Mouse (Mus musculus) CD4-positive, CD25-positive, alpha-beta regulatory T cell (primary cell): Measurements from ENCODE around the gene Dag1. TPM values are rescaled to one million over a fixed set of nuclear protein-coding genes. Genes with fewer than 3 reads are reported as not detected.

Source experiments
- polyA plus RNA-seq: library from polyadenylated mRNA; unstranded; fragments of 100-300 nt; shearing (Covaris generic); gene quantifications from one replicate; pipeline ENCODE4 v1.2.1, GENCODE M21; 2017

Gene Dag1
- 21.4 TPM for polyA plus RNA-seq

GRCm38 (mm10) chr9:108263690-108264190 lies at the start of gene Dag1:
TSS of gene Dag1 (minus strand) at chr9:108263958.

GRCm38 (mm10) chr9:108305629-108306520 lies 42.1 kb upstream of the Dag1 start, which contains the start of the genes Rhoa and Tcta:
TSS of gene Rhoa (plus strand) at chr9:108306129.
TSS of gene Tcta (minus strand) at chr9:108306160.

GRCm38 (mm10) chr9:108296453-108297355 lies 32.9 kb upstream of the Dag1 start, which contains the start of gene Amt:
TSS of gene Amt (plus strand) at chr9:108296853.

GRCm38 (mm10) chr9:108290016-108290750 lies 26.4 kb upstream of the Dag1 start, which contains the start of gene Nicn1:
TSS of gene Nicn1 (plus strand) at chr9:108290429.

GRCm38 (mm10) chr9:108189787-108190679 lies 73.7 kb downstream of the Dag1 start, which contains the start of gene Bsn:
TSS of gene Bsn (minus strand) at chr9:108190384.

Other genes with a start within 250 kb of the Dag1 start
- 35.5 TPM for gene Gmppb, start 214.7 kb downstream of the Dag1 start, polyA plus RNA-seq
- 4.6 TPM for gene Amigo3, start 210.8 kb downstream of the Dag1 start, polyA plus RNA-seq
- gene Mst1, start 183.5 kb downstream of the Dag1 start, polyA plus RNA-seq = 1.5 TPM
- gene Rnf123, start 180.6 kb downstream of the Dag1 start, polyA plus RNA-seq = 146 TPM
- 118 TPM for gene Apeh, start 169.4 kb downstream of the Dag1 start, polyA plus RNA-seq
- 0.56 TPM for gene Bsn, start 73.6 kb downstream of the Dag1 start, polyA plus RNA-seq
- gene Nicn1, start 26.5 kb upstream of the Dag1 start, polyA plus RNA-seq = 2.1 TPM
- 0.48 TPM for gene Amt, start 32.9 kb upstream of the Dag1 start, polyA plus RNA-seq
- gene Rhoa, start 42.2 kb upstream of the Dag1 start, polyA plus RNA-seq = 433 TPM
- 24.7 TPM for gene Tcta, start 42.2 kb upstream of the Dag1 start, polyA plus RNA-seq
- 563 TPM for gene Gpx1, start 74.9 kb upstream of the Dag1 start, polyA plus RNA-seq
- gene Usp4, start 83.9 kb upstream of the Dag1 start, polyA plus RNA-seq = 145 TPM
- 2.2 TPM for gene 1700102P08Rik, start 128.8 kb upstream of the Dag1 start, polyA plus RNA-seq
- gene Ccdc36, start 164.5 kb upstream of the Dag1 start, polyA plus RNA-seq = 0.08 TPM
- gene BC048562, start 172.5 kb upstream of the Dag1 start, polyA plus RNA-seq = not detected
- gene Ccdc71, start 196.6 kb upstream of the Dag1 start, polyA plus RNA-seq = 45.2 TPM
- 10.2 TPM for gene Klhdc8b, start 197.6 kb upstream of the Dag1 start, polyA plus RNA-seq
- gene Lamb2, start 215.8 kb upstream of the Dag1 start, polyA plus RNA-seq = 0.48 TPM
- 133 TPM for gene Usp19, start 226.6 kb upstream of the Dag1 start, polyA plus RNA-seq
- 92.7 TPM for gene Qars, start 243.7 kb upstream of the Dag1 start, polyA plus RNA-seq